Mouse (Mus musculus) CH12.LX (cell line): Measurements from ENCODE around the gene Hnrnpd.

Experiments
- BHLHE40 ChIP-seq: IDR thresholded peaks from 2 replicates; pipeline ENCODE4 v1.6.1; 2011; ENCODE audit warnings: mild to moderate bottlenecking, low read depth, low read length, improper control_type of control experiment
- CTCF ChIP-seq, 2 experiments: IDR thresholded peaks in 1 of 2; conservative IDR thresholded peaks in 1 of 2; 2 replicates each; pipeline ENCODE4 v1.5.1; 2011 to 2012; ENCODE audit warnings: low read depth in 2 of 2, low read length in 2 of 2, improper control_type of control experiment in 1 of 2, inconsistent platforms in 1 of 2, mild to moderate bottlenecking in 1 of 2, moderate library complexity in 1 of 2
- EP300 ChIP-seq: IDR thresholded peaks from 2 replicates; pipeline ENCODE4 v1.6.1; 2011; ENCODE audit warnings: low read length, improper control_type of control experiment
- MAFK ChIP-seq: IDR thresholded peaks from 2 replicates; pipeline ENCODE4 v1.6.1; 2011; ENCODE audit warnings: low read length, improper control_type of control experiment; ENCODE audit not compliant: insufficient replicate concordance
- POLR2A ChIP-seq: IDR thresholded peaks from 2 replicates; pipeline ENCODE4 v1.6.1; 2011; ENCODE audit warnings: low read depth, mild to moderate bottlenecking, improper control_type of control experiment, low read length
- POLR2AphosphoS2 ChIP-seq: IDR thresholded peaks from 2 replicates; pipeline ENCODE4 v1.6.1; 2011; ENCODE audit warnings: low read depth, low read length, improper control_type of control experiment
- RCOR1 ChIP-seq: conservative IDR thresholded peaks from 2 replicates; pipeline ENCODE4 v1.6.1; 2012; ENCODE audit warnings: low read depth, mild to moderate bottlenecking, inconsistent platforms, low read length, improper control_type of control experiment
- SIN3A ChIP-seq: IDR thresholded peaks from 2 replicates; pipeline ENCODE4 v1.6.1; 2012; ENCODE audit warnings: low read length, improper control_type of control experiment, inconsistent platforms
- TCF12 ChIP-seq: IDR thresholded peaks from 2 replicates; pipeline ENCODE4 v1.6.1; 2014; ENCODE audit warnings: low read depth, mild to moderate bottlenecking, inconsistent platforms, low read length, improper control_type of control experiment
- ZKSCAN1 ChIP-seq: IDR thresholded peaks from 2 replicates; pipeline ENCODE4 v1.6.1; 2012; ENCODE audit warnings: low read depth, inconsistent platforms, low read length, improper control_type of control experiment, borderline replicate concordance
- ZMIZ1 ChIP-seq: IDR thresholded peaks from 2 replicates; pipeline ENCODE4 v1.6.1; 2012; ENCODE audit warnings: low read depth, mild to moderate bottlenecking, inconsistent platforms, low read length, improper control_type of control experiment

- no peak for TF ChIP-seq ZMIZ1
- no peak for TF ChIP-seq CTCF (conservative IDR thresholded peaks at IDR 0.05 in 1 of 2, IDR thresholded peaks at IDR 0.05 in 1 of 2; ENCODE audit: low read depth in 2 of 2, low read length in 2 of 2)
- no peak for TF ChIP-seq POLR2A
- TF ChIP-seq SIN3A: peak; percentile 50
- no peak for TF ChIP-seq EP300
- TF ChIP-seq ZKSCAN1: no peak
- no peak for TF ChIP-seq MAFK
- no peak for TF ChIP-seq TCF12
- TF ChIP-seq POLR2AphosphoS2: no peak
- no peak for TF ChIP-seq BHLHE40
- no peak for TF ChIP-seq RCOR1
These were observed 2.3 kb downstream of the Hnrnpd start for GRCm38 (mm10) chr5:99976334-99976955.
